In genomic region chr7:83475438-83476160, GRCm38 (mm10) we compare ENCODE assay signal across 9 mouse cellular contexts.
A peak's percentile ranks its signal among the peaks of the same experiment; 100 is the strongest.
DNase-seq lines count a peak whose midpoint lies in the region; ATAC-seq lines count a peak whose summit lies in the region.
"Had no signal": no experiment of that assay in that cellular context is flagged by ENCODE, and none has a peak within 500 bp of the region (broad histone marks: within the 10 kb centered on the region; RNA-seq: fewer than 3 reads in every experiment).

No protein-coding gene starts in this region.

- H3K4me1 ChIP-seq in forebrain, embryonic 12.5 days: peaks cover 12% of the 10 kb centered on the region; the same call in 1 of the 2 replicates
- no peaks in the 10 kb centered on the region for H3K4me1 ChIP-seq in forebrain, embryonic 11.5 days (replicated peaks; ENCODE audit: control insufficient read depth, insufficient read depth, low read length)
- peaks cover 31% of the 10 kb centered on the region for H3K4me1 ChIP-seq in embryonic facial prominence, embryonic 12.5 days
- H3K4me1 ChIP-seq in limb, embryonic 12.5 days (replicated peaks): peaks cover 49% of the 10 kb centered on the region
- peaks cover 26% of the 10 kb centered on the region for H3K4me1 ChIP-seq in neural tube, embryonic 15.5 days

- DNase-seq in forebrain, embryonic 11.5 days (ENCODE audit: low spot score): no peak
- peak; percentile 76 for DNase-seq in left cerebral cortex, postnatal 4 days
- no peak for DNase-seq in left cerebral cortex, adult 18-20 months (ENCODE audit: low spot score in 2 of 2)
- no peak for DNase-seq in ovary, postnatal 10 days (ENCODE audit: low spot score)
- DNase-seq: lung, postnatal 36 days had no signal

- intact Hi-C loops in left cerebral cortex, postnatal 4 days (cut with DNase I): no loop called here

- H3K27me3 ChIP-seq in forebrain, embryonic 12.5 days: no peaks in the 10 kb centered on the region
- no peaks in the 10 kb centered on the region for H3K27me3 ChIP-seq in forebrain, embryonic 11.5 days (ENCODE audit: control insufficient read depth, insufficient read depth, low read length)
- no peaks in the 10 kb centered on the region for H3K27me3 ChIP-seq in embryonic facial prominence, embryonic 12.5 days
- H3K27me3 ChIP-seq in limb, embryonic 12.5 days: no peaks in the 10 kb centered on the region
- H3K27me3 ChIP-seq in neural tube, embryonic 15.5 days (replicated peaks): no peaks in the 10 kb centered on the region

- no peak overlapping the region for H3K9ac ChIP-seq in forebrain, embryonic 12.5 days
- H3K9ac ChIP-seq in forebrain, embryonic 11.5 days (ENCODE audit: low read length): no peak overlapping the region
- H3K9ac ChIP-seq in embryonic facial prominence, embryonic 12.5 days: no peak overlapping the region
- no peak overlapping the region for H3K9ac ChIP-seq in limb, embryonic 12.5 days (replicated peaks)
- H3K9ac ChIP-seq in neural tube, embryonic 15.5 days (replicated peaks): no peak overlapping the region

- no peaks in the 10 kb centered on the region for H3K36me3 ChIP-seq in forebrain, embryonic 12.5 days (replicated peaks)
- no peaks in the 10 kb centered on the region for H3K36me3 ChIP-seq in forebrain, embryonic 11.5 days (ENCODE audit: control insufficient read depth, insufficient read depth, low read length)
- H3K36me3 ChIP-seq in embryonic facial prominence, embryonic 12.5 days: no peaks in the 10 kb centered on the region
- no peaks in the 10 kb centered on the region for H3K36me3 ChIP-seq in limb, embryonic 12.5 days
- H3K36me3 ChIP-seq in neural tube, embryonic 15.5 days: no peaks in the 10 kb centered on the region

- no peak overlapping the region for H3K4me3 ChIP-seq in forebrain, embryonic 12.5 days (replicated peaks)
- H3K4me3 ChIP-seq in forebrain, embryonic 11.5 days (ENCODE audit: low read depth, low read length): no peak overlapping the region
- H3K4me3 ChIP-seq in embryonic facial prominence, embryonic 12.5 days: no peak overlapping the region
- H3K4me3 ChIP-seq in limb, embryonic 12.5 days (replicated peaks): no peak overlapping the region
- no peak overlapping the region for H3K4me3 ChIP-seq in neural tube, embryonic 15.5 days (replicated peaks)

- 80% methylated on average over 8 of the region's 8 CpGs for WGBS in forebrain, embryonic 12.5 days
- 83% methylated on average over 8 of the region's 8 CpGs for WGBS in forebrain, embryonic 11.5 days
- 59% methylated on average over 8 of the region's 8 CpGs for WGBS in embryonic facial prominence, embryonic 12.5 days
- WGBS in limb, embryonic 12.5 days: 41% methylated on average over 8 of the region's 8 CpGs
- 74% methylated on average over 8 of the region's 8 CpGs for WGBS in neural tube, embryonic 15.5 days

- ATAC-seq in forebrain, embryonic 12.5 days (ENCODE audit: low FRiP score): no peak
- ATAC-seq in forebrain, embryonic 11.5 days (replicated peaks; ENCODE audit: low FRiP score): no peak
- no peak; the same call in 1 of the 2 replicates for ATAC-seq in embryonic facial prominence, embryonic 12.5 days (ENCODE audit: insufficient number of reproducible peaks, insufficient read depth, low FRiP score, low TSS enrichment)
- peak; percentile 71 for ATAC-seq in limb, embryonic 12.5 days (ENCODE audit: insufficient number of reproducible peaks, insufficient read depth, low FRiP score, low TSS enrichment, low read depth)
- ATAC-seq in neural tube, embryonic 15.5 days (ENCODE audit: low FRiP score): no peak

- H3K4me2 ChIP-seq in forebrain, embryonic 12.5 days: no peak overlapping the region
- H3K4me2 ChIP-seq in forebrain, embryonic 11.5 days (ENCODE audit: low read depth, low read length, severe bottlenecking): no peak overlapping the region
- H3K4me2 ChIP-seq in embryonic facial prominence, embryonic 12.5 days (replicated peaks): no peak overlapping the region
- H3K4me2 ChIP-seq in limb, embryonic 12.5 days: peak overlapping the region; percentile 22
- H3K4me2 ChIP-seq in neural tube, embryonic 15.5 days: no peak overlapping the region

- peak overlapping the region; percentile 8; the same call in 1 of the 2 replicates for H3K27ac ChIP-seq in forebrain, embryonic 12.5 days
- H3K27ac ChIP-seq in forebrain, embryonic 11.5 days (ENCODE audit: low read depth, low read length): no peak overlapping the region
- H3K27ac ChIP-seq in embryonic facial prominence, embryonic 12.5 days: peak overlapping the region; percentile 91
- H3K27ac ChIP-seq in limb, embryonic 12.5 days: peak overlapping the region; percentile 95
- no peak overlapping the region for H3K27ac ChIP-seq in neural tube, embryonic 15.5 days (replicated peaks)

- no peaks in the 10 kb centered on the region for H3K9me3 ChIP-seq in forebrain, embryonic 12.5 days
- no peaks in the 10 kb centered on the region for H3K9me3 ChIP-seq in forebrain, embryonic 11.5 days (ENCODE audit: control insufficient read depth, low read length)
- no peaks in the 10 kb centered on the region for H3K9me3 ChIP-seq in embryonic facial prominence, embryonic 12.5 days
- no peaks in the 10 kb centered on the region for H3K9me3 ChIP-seq in limb, embryonic 12.5 days
- H3K9me3 ChIP-seq in neural tube, embryonic 15.5 days (replicated peaks): no peaks in the 10 kb centered on the region

Comparison
In these comparisons a context has a peak if more than half of its experiments do, and no peak if none do; other contexts are left out.
1. H3K27ac ChIP-seq: peak in forebrain, embryonic 12.5 days (single experiment), embryonic facial prominence, embryonic 12.5 days (single experiment) and limb, embryonic 12.5 days (single experiment); none in forebrain, embryonic 11.5 days (single experiment) and neural tube, embryonic 15.5 days (single experiment).